Mouse (Mus musculus): Measurements from ENCODE around the gene Ddo. TPM values are rescaled to one million over a fixed set of nuclear protein-coding genes. Genes with fewer than 3 reads are reported as not detected.

Ddo gene
- polyA plus RNA-seq, 1 experiment from 2014 or later: 2.9 TPM

GRCm38 (mm10) chr10:40687407-40687806 lies 57.6 kb downstream of the Ddo start:
- no peak overlapping the region for H3K4me3 ChIP-seq (ENCODE audit: low read length)
- no peak overlapping the region for H3K4me2 ChIP-seq (ENCODE audit: low read length)
- WGBS: 77% methylated on average over 2 of the region's 2 CpGs
- peaks cover 9% of the 10 kb centered on the region for H3K4me1 ChIP-seq (ENCODE audit: control insufficient read depth, insufficient read depth, low read depth, low read length)
- H3K27me3 ChIP-seq (replicated peaks; ENCODE audit: control insufficient read depth, insufficient read depth, low read length): no peaks in the 10 kb centered on the region
- H3K9ac ChIP-seq (ENCODE audit: low read depth, low read length): no peak overlapping the region
- no peak for ATAC-seq
- no peaks in the 10 kb centered on the region for H3K9me3 ChIP-seq (ENCODE audit: control insufficient read depth, low read length)
- H3K36me3 ChIP-seq (ENCODE audit: control insufficient read depth, insufficient read depth, low read length): no peaks in the 10 kb centered on the region
- H3K27ac ChIP-seq (ENCODE audit: low read depth, low read length): no peak overlapping the region

- 74% methylated on average over 6 of the region's 6 CpGs for WGBS
- Histone ChIP-seq H3K9me3 (ENCODE audit: control insufficient read depth, low read length) (no peaks in the 10 kb centered on the region), H3K9ac (ENCODE audit: low read depth, low read length) (no peak overlapping the region), H3K36me3 (ENCODE audit: control insufficient read depth, insufficient read depth, low read length) (no peaks in the 10 kb centered on the region), H3K4me3 (ENCODE audit: low read length) (no peak overlapping the region), H3K4me1 (ENCODE audit: control insufficient read depth, insufficient read depth, low read depth, low read length) (peaks cover 4% of the 10 kb centered on the region; the same call in 1 of the 2 replicates), H3K4me2 (ENCODE audit: low read length) (no peak overlapping the region), H3K27ac (ENCODE audit: low read depth, low read length) (no peak overlapping the region), H3K27me3 (replicated peaks; ENCODE audit: control insufficient read depth, insufficient read depth, low read length) (no peaks in the 10 kb centered on the region)
- ATAC-seq: no peak
These were observed 58.5 kb downstream of the Ddo start for GRCm38 (mm10) chr10:40688266-40688665.

- Histone ChIP-seq H3K27me3 (replicated peaks; ENCODE audit: control insufficient read depth, insufficient read depth, low read length) (no peaks in the 10 kb centered on the region), H3K4me3 (ENCODE audit: low read length) (no peak overlapping the region), H3K4me2 (ENCODE audit: low read length) (no peak overlapping the region), H3K9me3 (ENCODE audit: control insufficient read depth, low read length) (no peaks in the 10 kb centered on the region), H3K4me1 (ENCODE audit: control insufficient read depth, insufficient read depth, low read depth, low read length) (no peaks in the 10 kb centered on the region), H3K9ac (ENCODE audit: low read depth, low read length) (no peak overlapping the region), H3K36me3 (ENCODE audit: control insufficient read depth, insufficient read depth, low read length) (no peaks in the 10 kb centered on the region), H3K27ac (ENCODE audit: low read depth, low read length) (no peak overlapping the region)
- WGBS: 32% methylated on average over 1 of the region's 1 CpGs
- ATAC-seq: peak; percentile 37; the same call in 1 of the 2 replicates
These were observed 59.1 kb downstream of the Ddo start for GRCm38 (mm10) chr10:40688873-40689272.

GRCm38 (mm10) chr10:40698652-40699051 lies 68.8 kb downstream of the Ddo start:
- no peaks in the 10 kb centered on the region for H3K9me3 ChIP-seq (ENCODE audit: control insufficient read depth, low read length)
- no peaks in the 10 kb centered on the region for H3K36me3 ChIP-seq (ENCODE audit: control insufficient read depth, insufficient read depth, low read length)
- no peak overlapping the region for H3K27ac ChIP-seq (ENCODE audit: low read depth, low read length)
- 82% methylated on average over 4 of the region's 4 CpGs for WGBS
- ATAC-seq: no peak
- no peaks in the 10 kb centered on the region for H3K4me1 ChIP-seq (ENCODE audit: control insufficient read depth, insufficient read depth, low read depth, low read length)
- no peak overlapping the region for H3K4me3 ChIP-seq (ENCODE audit: low read length)
- no peak overlapping the region for H3K9ac ChIP-seq (ENCODE audit: low read depth, low read length)
- H3K4me2 ChIP-seq (ENCODE audit: low read length): no peak overlapping the region
- no peaks in the 10 kb centered on the region for H3K27me3 ChIP-seq (replicated peaks; ENCODE audit: control insufficient read depth, insufficient read depth, low read length)

- WGBS: 81% methylated on average over 7 of the region's 7 CpGs
These were observed 81.3 kb downstream of the Ddo start for GRCm38 (mm10) chr10:40711127-40711526.

GRCm38 (mm10) chr10:40713018-40713608 lies 83.3 kb downstream of the Ddo start:
- 37% methylated on average over 9 of the region's 9 CpGs for WGBS
- ATAC-seq: peak; percentile 71
- no peaks in the 10 kb centered on the region for H3K36me3 ChIP-seq (ENCODE audit: control insufficient read depth, insufficient read depth, low read length)

More at GRCm38 (mm10) chr10:40711127-40711526, 81.3 kb downstream of the Ddo start:
- no peak overlapping the region for H3K4me2 ChIP-seq (ENCODE audit: low read length)
- H3K36me3 ChIP-seq (ENCODE audit: control insufficient read depth, insufficient read depth, low read length): no peaks in the 10 kb centered on the region
- no peaks in the 10 kb centered on the region for H3K4me1 ChIP-seq (ENCODE audit: control insufficient read depth, insufficient read depth, low read depth, low read length)
- H3K4me3 ChIP-seq (ENCODE audit: low read length): no peak overlapping the region
- no peak for ATAC-seq
- no peak overlapping the region for H3K27ac ChIP-seq (ENCODE audit: low read depth, low read length)
- no peak overlapping the region for H3K9ac ChIP-seq (ENCODE audit: low read depth, low read length)
- no peaks in the 10 kb centered on the region for H3K9me3 ChIP-seq (ENCODE audit: control insufficient read depth, low read length)
- no peaks in the 10 kb centered on the region for H3K27me3 ChIP-seq (replicated peaks; ENCODE audit: control insufficient read depth, insufficient read depth, low read length)

GRCm38 (mm10) chr10:40713829-40714228 lies 84.0 kb downstream of the Ddo start:
- no peaks in the 10 kb centered on the region for H3K9me3 ChIP-seq (ENCODE audit: control insufficient read depth, low read length)
- peak; percentile 58; the same call in 1 of the 2 replicates for ATAC-seq
- H3K4me3 ChIP-seq (ENCODE audit: low read length): no peak overlapping the region
- H3K36me3 ChIP-seq (ENCODE audit: control insufficient read depth, insufficient read depth, low read length): no peaks in the 10 kb centered on the region
- H3K27ac ChIP-seq (ENCODE audit: low read depth, low read length): no peak overlapping the region
- H3K4me1 ChIP-seq (ENCODE audit: control insufficient read depth, insufficient read depth, low read depth, low read length): no peaks in the 10 kb centered on the region
- H3K27me3 ChIP-seq (replicated peaks; ENCODE audit: control insufficient read depth, insufficient read depth, low read length): no peaks in the 10 kb centered on the region
- H3K9ac ChIP-seq (ENCODE audit: low read depth, low read length): no peak overlapping the region
- H3K4me2 ChIP-seq (ENCODE audit: low read length): no peak overlapping the region
- WGBS: 86% methylated on average over 9 of the region's 9 CpGs

More at GRCm38 (mm10) chr10:40713018-40713608, 83.3 kb downstream of the Ddo start:
- no peak overlapping the region for H3K9ac ChIP-seq (ENCODE audit: low read depth, low read length)
- no peak overlapping the region for H3K4me2 ChIP-seq (ENCODE audit: low read length)
- no peak overlapping the region for H3K4me3 ChIP-seq (ENCODE audit: low read length)
- H3K27ac ChIP-seq (ENCODE audit: low read depth, low read length): no peak overlapping the region
- H3K4me1 ChIP-seq (ENCODE audit: control insufficient read depth, insufficient read depth, low read depth, low read length): no peaks in the 10 kb centered on the region
- no peaks in the 10 kb centered on the region for H3K9me3 ChIP-seq (ENCODE audit: control insufficient read depth, low read length)
- no peaks in the 10 kb centered on the region for H3K27me3 ChIP-seq (replicated peaks; ENCODE audit: control insufficient read depth, insufficient read depth, low read length)

- Histone ChIP-seq H3K9ac (ENCODE audit: low read depth, low read length) (no peak overlapping the region), H3K4me1 (ENCODE audit: control insufficient read depth, insufficient read depth, low read depth, low read length) (no peaks in the 10 kb centered on the region), H3K27ac (ENCODE audit: low read depth, low read length) (no peak overlapping the region), H3K4me2 (ENCODE audit: low read length) (no peak overlapping the region), H3K9me3 (ENCODE audit: control insufficient read depth, low read length) (no peaks in the 10 kb centered on the region), H3K36me3 (ENCODE audit: control insufficient read depth, insufficient read depth, low read length) (no peaks in the 10 kb centered on the region), H3K27me3 (replicated peaks; ENCODE audit: control insufficient read depth, insufficient read depth, low read length) (no peaks in the 10 kb centered on the region), H3K4me3 (ENCODE audit: low read length) (no peak overlapping the region)
- ATAC-seq: no peak
- 90% methylated on average over 4 of the region's 4 CpGs for WGBS
These were observed 85.3 kb downstream of the Ddo start for GRCm38 (mm10) chr10:40715151-40715550.

GRCm38 (mm10) chr10:40716296-40716695 lies 86.5 kb downstream of the Ddo start:
- Histone ChIP-seq H3K4me1 (ENCODE audit: control insufficient read depth, insufficient read depth, low read depth, low read length) (no peaks in the 10 kb centered on the region), H3K27me3 (replicated peaks; ENCODE audit: control insufficient read depth, insufficient read depth, low read length) (no peaks in the 10 kb centered on the region), H3K4me3 (ENCODE audit: low read length) (no peak overlapping the region), H3K9me3 (ENCODE audit: control insufficient read depth, low read length) (no peaks in the 10 kb centered on the region), H3K9ac (ENCODE audit: low read depth, low read length) (no peak overlapping the region), H3K4me2 (ENCODE audit: low read length) (no peak overlapping the region), H3K27ac (ENCODE audit: low read depth, low read length) (no peak overlapping the region), H3K36me3 (ENCODE audit: control insufficient read depth, insufficient read depth, low read length) (no peaks in the 10 kb centered on the region)
- WGBS: 57% methylated on average over 8 of the region's 8 CpGs
- ATAC-seq: no peak

Measured in hindbrain, embryonic 16.5 days (tissue).